Mouse (Mus musculus) liver, embryonic 12.5 days (tissue): ENCODE results near the gene Nemp1. TPM values are rescaled to one million over a fixed set of nuclear protein-coding genes. Genes with fewer than 3 reads are reported as not detected.

ENCODE experiments used
- polyA plus RNA-seq: library from polyadenylated mRNA; unstranded; fragments of >200 nt; fragmentation: Nextera tagmentation; extraction: Ambion mirVana; gene quantifications from 2 replicates; pipeline ENCODE4 v1.2.1, GENCODE M21; 2016

Gene Nemp1
- polyA plus RNA-seq, 1 experiment from 2014 or later, result 7.0 TPM

Other genes with a start within 250 kb of the Nemp1 start
- 0.24 and 0.45 TPM in 2 replicates for gene Stac3, start 165.2 kb upstream of the Nemp1 start, polyA plus RNA-seq
- gene Ndufa4l2, start 151.9 kb upstream of the Nemp1 start, polyA plus RNA-seq, result 12.9 and 14.8 TPM in 2 replicates
- 181 and 185 TPM in 2 replicates for gene Shmt2, start 144.5 kb upstream of the Nemp1 start, polyA plus RNA-seq
- gene Nxph4, start 132.3 kb upstream of the Nemp1 start, polyA plus RNA-seq, result 0.10 and 0.23 TPM in 2 replicates
- 22.8 and 26.5 TPM in 2 replicates for gene Lrp1, start 45.8 kb upstream of the Nemp1 start, polyA plus RNA-seq
- 19.2 and 19.4 TPM in 2 replicates for gene Stat6, start 23.9 kb upstream of the Nemp1 start, polyA plus RNA-seq
- 2.6 and 3.4 TPM in 2 replicates for gene Nab2, start 1.7 kb downstream of the Nemp1 start, polyA plus RNA-seq
- gene Myo1a, start 38.3 kb downstream of the Nemp1 start, polyA plus RNA-seq, result 0.06 and 0.13 TPM in 2 replicates
- 8.6 and 14.1 TPM in 2 replicates for gene Tac2, start 57.6 kb downstream of the Nemp1 start, polyA plus RNA-seq
- gene Zbtb39, start 72.6 kb downstream of the Nemp1 start, polyA plus RNA-seq, result 1.3 and 1.4 TPM in 2 replicates
- gene Gpr182, start 84.8 kb downstream of the Nemp1 start, polyA plus RNA-seq, result 10.3 and 11.2 TPM in 2 replicates
- gene Rdh1, start 92.8 kb downstream of the Nemp1 start, polyA plus RNA-seq, result 0.22 and 0.30 TPM in 2 replicates
- gene Rdh16f1, start 92.9 kb downstream of the Nemp1 start, polyA plus RNA-seq, result 0.11 and 0.18 TPM in 2 replicates
- not detected in 2 replicates for gene Rdh9, start 109.5 kb downstream of the Nemp1 start, polyA plus RNA-seq
- gene Rdh16, start 134.3 kb downstream of the Nemp1 start, polyA plus RNA-seq, result not detected in 2 replicates
- not detected in 2 replicates for gene Rdh19, start 183.0 kb downstream of the Nemp1 start, polyA plus RNA-seq
- gene Rdh16f2, start 199.6 kb downstream of the Nemp1 start, polyA plus RNA-seq, result not detected in 2 replicates
- 0.07 TPM in 1 of 2 replicates, not detected in the other for gene Rdh7, start 221.9 kb downstream of the Nemp1 start, polyA plus RNA-seq
- not detected in 2 replicates for gene Sdr9c7, start 231.6 kb downstream of the Nemp1 start, polyA plus RNA-seq